Mouse (Mus musculus) urinary bladder, postnatal 4 days (tissue): ENCODE data around the gene Cnppd1.

Experiments
- DNase-seq, 2 experiments: peaks; one replicate each; pipeline ENCODE4 v3.0.0; 2021 to 2022; ENCODE audit warnings: low spot score in 2 of 2

The Cnppd1 gene

GRCm38 (mm10) chr1:75142301-75143261 lies at the start of gene Cnppd1, which contains the start of gene Retreg2:
Gene Cnppd1 (minus strand): TSS chr1:75142711.
Gene Retreg2 (plus strand): TSS chr1:75142778.
- peak; percentile 95 to 96 for DNase-seq

DNA sequence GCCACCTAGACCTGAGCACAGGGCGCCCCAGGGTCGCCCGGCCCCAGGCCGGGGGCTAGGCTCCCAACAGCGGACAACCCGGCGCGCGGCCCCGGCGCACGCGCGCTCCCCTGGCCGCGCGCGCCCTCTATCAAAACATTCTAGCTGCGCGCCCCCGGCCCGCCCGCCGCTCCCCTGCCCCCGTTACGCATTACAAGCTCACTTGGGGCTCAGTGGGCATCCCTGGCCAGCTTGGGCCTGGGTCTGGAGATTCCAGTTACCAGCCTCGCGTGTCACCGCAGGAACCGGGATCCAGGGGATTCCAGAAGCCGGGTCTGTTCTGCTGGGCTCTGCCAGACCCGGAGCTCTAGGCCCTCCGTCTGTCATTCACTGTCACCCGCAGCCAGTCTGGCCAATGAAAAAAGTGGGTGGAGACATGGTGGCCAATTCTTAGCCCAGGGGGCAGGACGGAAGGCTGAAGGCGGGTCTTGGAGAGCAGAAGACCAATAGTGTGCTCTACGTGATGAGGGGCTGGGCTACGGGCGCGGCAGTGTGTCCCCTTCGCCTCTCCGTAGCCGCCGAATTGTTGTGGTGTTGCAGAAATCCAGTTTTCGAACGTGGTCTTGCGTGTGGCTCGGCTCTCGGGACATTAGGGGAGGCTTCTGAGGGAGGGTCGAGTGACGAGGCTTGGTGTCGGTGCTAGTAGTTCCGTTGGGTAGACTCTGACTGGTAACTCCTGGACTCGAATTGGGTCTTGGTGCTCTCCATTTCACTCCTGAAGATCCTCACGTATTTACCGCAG lies 49.3 kb upstream of the Cnppd1 start, which contains the start of the genes Ankzf1 and Atg9a:
Gene Ankzf1, plus strand, starts transcription at position 530 of the 781 bp plus-strand sequence.
Gene Atg9a, minus strand, starts transcription at position 575 of the 781 bp plus-strand sequence.
- DNase-seq, result peak; percentile 93 to 94

- no peak for DNase-seq
Measured at GRCm38 (mm10) chr1:75191258-75191621, 48.7 kb upstream of the Cnppd1 start.

- DNase-seq, result no peak
Measured at GRCm38 (mm10) chr1:75190577-75190976, 48.1 kb upstream of the Cnppd1 start.

DNA sequence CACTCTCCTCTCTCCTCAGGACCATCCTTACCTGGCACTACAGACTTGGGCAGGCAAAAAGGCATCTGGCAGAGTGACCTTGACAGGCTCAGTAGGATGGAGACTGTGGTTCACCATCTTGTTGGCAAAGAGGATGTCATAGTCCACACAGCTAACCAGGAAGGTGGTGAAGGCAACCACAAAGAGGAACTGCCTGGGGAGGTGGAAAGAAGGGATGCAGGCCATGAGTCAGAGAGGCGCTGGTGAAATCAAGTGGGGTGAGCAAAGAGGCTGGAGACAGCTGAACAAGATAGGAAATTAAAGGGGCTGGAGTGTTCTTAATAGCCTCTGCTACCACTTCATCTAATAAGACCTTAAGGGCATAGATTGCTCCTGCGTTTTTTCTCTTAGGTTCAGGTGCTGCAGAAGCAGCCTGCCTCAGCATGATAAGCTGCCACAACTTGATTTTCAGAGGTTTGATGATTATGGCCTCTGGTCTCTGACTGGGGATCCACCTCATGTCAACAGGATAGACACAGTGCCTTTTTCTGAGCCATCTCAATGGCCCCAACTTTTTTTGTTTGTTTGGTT lies 45.5 kb upstream of the Cnppd1 start:
- DNase-seq, result no peak

DNA sequence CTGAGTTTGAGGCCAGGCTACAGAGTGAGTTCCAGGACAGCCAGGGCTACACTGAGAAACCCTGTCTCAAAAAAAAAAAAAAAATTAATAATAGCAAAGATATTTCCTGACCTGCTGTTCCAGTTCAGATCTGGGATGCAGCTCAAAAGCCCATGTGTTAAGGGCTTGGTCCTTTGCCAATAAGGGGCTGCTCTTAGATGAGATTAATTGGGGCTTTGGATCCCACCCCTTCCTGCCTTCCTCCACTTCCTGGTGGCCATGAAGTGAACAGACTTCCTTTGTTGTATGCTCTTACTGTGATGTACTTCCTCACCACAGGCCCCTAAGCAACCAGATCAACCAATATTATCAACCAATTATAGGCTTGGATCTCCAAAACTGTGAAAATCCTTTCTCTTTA lies 44.6 kb upstream of the Cnppd1 start:
- DNase-seq, result no peak

DNA sequence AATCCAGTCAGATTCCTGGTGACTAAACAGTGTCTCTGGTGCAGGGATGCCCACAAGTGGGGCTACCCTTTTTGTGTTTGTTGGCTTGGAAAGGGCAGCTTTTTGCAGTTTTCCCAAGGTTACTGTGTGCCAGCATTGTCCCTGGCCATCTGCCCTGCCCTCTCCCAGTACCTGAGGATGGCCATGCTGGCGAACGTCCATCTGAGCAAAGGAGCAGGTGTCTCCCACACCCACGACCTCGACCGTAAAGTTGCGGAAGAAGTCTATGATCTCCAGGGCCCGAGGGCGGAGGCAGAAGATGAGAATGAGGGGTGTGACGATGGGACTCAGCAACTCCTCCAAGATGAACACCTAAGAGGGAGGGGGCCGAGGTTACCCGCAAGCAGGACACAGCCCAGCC lies 43.0 kb upstream of the Cnppd1 start:
- DNase-seq, result no peak

DNA sequence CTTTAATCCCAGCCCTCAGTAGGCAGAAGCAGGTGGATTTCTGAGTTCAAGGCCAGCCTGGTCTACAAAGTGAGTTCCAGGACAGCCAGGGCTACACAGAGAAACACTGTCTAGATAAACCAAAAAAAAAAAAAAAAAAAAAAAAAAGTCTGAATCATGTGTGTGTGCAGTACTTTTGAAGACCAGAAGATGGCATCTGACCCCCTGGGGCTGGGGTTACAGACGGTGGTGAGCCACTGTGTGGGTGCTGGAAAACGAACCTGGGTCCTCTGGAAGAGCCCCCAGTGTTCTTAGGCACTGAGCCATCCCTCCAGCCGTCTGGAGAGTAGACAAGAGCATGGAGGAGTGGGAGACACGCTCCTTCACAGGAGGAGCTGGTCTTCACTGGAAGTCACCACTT lies 39.6 kb upstream of the Cnppd1 start:
- DNase-seq, result no peak

DNA sequence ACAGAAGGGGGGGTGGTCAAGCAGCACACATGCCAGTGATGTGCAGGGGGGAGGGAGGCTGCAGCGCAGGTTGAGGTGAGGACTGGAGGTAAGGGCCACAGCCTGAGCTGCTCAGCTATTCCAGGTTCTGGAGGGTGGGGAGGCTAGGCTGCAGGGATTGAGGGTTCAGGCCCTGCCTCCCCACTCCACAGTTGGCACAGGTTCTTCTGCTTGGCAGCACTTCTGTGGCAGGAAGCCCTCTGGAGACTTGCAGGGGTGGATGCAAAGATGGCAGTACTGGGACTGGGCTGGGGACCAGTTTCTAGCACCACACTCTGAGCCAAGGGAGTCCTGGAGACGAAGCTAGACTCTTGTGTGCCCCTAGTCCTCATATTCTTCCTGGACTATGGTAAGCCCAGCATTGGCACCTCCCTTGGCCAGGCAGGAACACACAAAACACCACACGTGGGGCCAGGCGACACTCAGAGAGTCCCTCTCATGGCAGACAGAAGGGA lies 38.9 kb upstream of the Cnppd1 start:
- no peak for DNase-seq

DNA sequence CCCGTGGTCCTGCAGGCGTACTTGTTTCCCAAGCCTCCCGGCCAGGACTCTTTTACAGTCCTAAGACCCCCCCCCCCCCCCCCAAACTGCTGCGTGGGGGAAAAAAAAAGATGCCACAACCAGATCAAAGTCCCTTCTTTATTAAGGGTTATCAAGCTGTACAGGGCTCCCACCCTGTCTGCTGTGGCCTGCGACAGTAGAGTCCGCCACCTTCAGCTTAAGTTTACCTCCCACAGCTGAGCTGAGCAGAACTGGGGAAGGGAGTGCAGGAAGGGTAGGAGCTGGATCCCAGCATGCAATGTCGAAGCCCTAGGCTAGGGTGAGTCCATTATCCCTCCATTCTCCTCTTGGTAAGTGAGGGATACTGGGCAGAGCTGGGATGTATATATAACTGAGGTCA lies 38.2 kb upstream of the Cnppd1 start:
- no peak for DNase-seq

DNA sequence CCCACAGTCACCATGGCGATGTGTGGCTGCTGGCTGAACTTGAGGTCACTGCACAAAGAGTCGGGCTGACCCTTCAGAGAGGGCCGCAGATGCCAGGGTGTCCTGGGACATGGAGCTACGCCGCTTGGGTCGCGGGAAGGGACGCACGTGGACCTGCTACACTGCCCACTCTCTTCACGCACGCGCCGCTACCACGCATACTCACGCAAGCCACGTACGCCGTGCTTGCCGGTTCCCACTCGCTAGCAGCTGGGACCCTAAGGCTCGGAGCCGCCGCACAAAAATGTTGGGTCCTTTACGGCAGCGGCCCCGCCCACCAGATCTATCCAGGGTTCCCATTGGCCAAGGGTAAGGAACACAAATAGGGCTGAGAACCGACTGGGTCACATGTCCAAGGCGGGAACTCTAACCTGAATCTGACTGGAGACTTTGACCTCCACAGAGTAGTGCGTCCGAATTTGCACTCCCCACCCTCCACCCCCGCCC lies 37.6 kb upstream of the Cnppd1 start, which contains the start of gene Abcb6:
Gene Abcb6, minus strand, starts transcription at position 288 of the 486 bp plus-strand sequence.
- DNase-seq, result peak; percentile 81 to 88

- DNase-seq, result peak in 1 of 2 experiments; percentile 32
Measured at GRCm38 (mm10) chr1:75179334-75180104, 37.0 kb upstream of the Cnppd1 start.

- DNase-seq, result peak; percentile 93 to 98
Measured at GRCm38 (mm10) chr1:75168472-75169464, 26.3 kb upstream of the Cnppd1 start, which contains the start of gene Zfand2b. Gene Zfand2b (plus strand): TSS chr1:75168646.

GRCm38 (mm10) chr1:75168093-75168471 lies 25.6 kb upstream of the Cnppd1 start:
- no peak for DNase-seq

DNA sequence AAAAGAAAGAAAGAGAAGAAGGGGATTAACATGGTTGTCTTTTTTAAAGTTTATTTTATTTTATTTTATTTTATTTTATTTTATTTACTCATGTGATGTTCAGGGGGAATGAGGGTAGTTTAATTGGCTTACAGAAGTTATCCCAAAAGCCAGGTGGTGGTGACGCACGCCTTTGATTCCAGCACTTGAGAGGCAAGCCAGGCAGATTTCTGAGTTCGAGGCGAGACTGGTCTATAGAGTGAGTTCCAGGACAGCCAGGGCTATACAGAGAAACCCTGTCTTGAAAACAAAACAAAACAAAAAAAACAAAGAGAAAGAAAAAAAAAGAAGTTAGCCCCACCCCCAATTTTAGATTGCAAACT lies 17.7 kb upstream of the Cnppd1 start:
- DNase-seq, result no peak

GRCm38 (mm10) chr1:75159540-75160255 lies 17.2 kb upstream of the Cnppd1 start:
- DNase-seq, result no peak

- DNase-seq, result no peak
Measured at GRCm38 (mm10) chr1:75158990-75159389, 16.5 kb upstream of the Cnppd1 start.

GRCm38 (mm10) chr1:75155837-75156236 lies 13.3 kb upstream of the Cnppd1 start:
- DNase-seq, result no peak

GRCm38 (mm10) chr1:75148727-75149126 lies 6.2 kb upstream of the Cnppd1 start:
- no peak for DNase-seq
